Mouse (Mus musculus): ENCODE results near the gene Rpl12. TPM values are rescaled to one million over a fixed set of nuclear protein-coding genes. Genes with fewer than 3 reads are reported as not detected.

Gene Rpl12
- polyA plus RNA-seq, 1 experiment from 2014 or later: 128 TPM

- no peak overlapping the region for H3K9ac ChIP-seq
- no peaks in the 10 kb centered on the region for H3K9me3 ChIP-seq
- no peak overlapping the region for H3K27ac ChIP-seq
- peak overlapping the region; percentile 64; the same call in 1 of the 2 replicates for H3K4me3 ChIP-seq (replicated peaks)
- 94% methylated on average over 4 of the region's 4 CpGs for WGBS
- H3K36me3 ChIP-seq (replicated peaks): peaks cover 37% of the 10 kb centered on the region
- no peak for ATAC-seq (ENCODE audit: low FRiP score)
- H3K4me2 ChIP-seq: peak overlapping the region; percentile 92
- peaks cover 38% of the 10 kb centered on the region for H3K4me1 ChIP-seq
- no peaks in the 10 kb centered on the region for H3K27me3 ChIP-seq
These were observed 1.1 kb upstream of the Rpl12 start for GRCm38 (mm10) chr2:32960273-32960672.

GRCm38 (mm10) chr2:32962062-32962874, 909 bp downstream of the Rpl12 start:
- Histone ChIP-seq H3K9ac (peak overlapping the region; percentile 93), H3K4me2 (peak overlapping the region; percentile 92), H3K4me3 (replicated peaks) (peak overlapping the region; percentile 64), H3K4me1 (peaks cover 50% of the 10 kb centered on the region), H3K27ac (peak overlapping the region; percentile 79), H3K36me3 (replicated peaks) (peaks cover 26% of the 10 kb centered on the region), H3K9me3 (no peaks in the 10 kb centered on the region), H3K27me3 (no peaks in the 10 kb centered on the region)
- under 1% methylated on average over 33 of the region's 33 CpGs for WGBS
- ATAC-seq (ENCODE audit: low FRiP score): no peak

- ATAC-seq (ENCODE audit: low FRiP score): no peak
- Histone ChIP-seq H3K36me3 (replicated peaks) (peaks cover 26% of the 10 kb centered on the region), H3K4me2 (peak overlapping the region; percentile 92), H3K9me3 (no peaks in the 10 kb centered on the region), H3K27me3 (no peaks in the 10 kb centered on the region), H3K4me1 (peaks cover 56% of the 10 kb centered on the region), H3K4me3 (replicated peaks) (peak overlapping the region; percentile 64), H3K27ac (peak overlapping the region; percentile 79; the same call in 1 of the 2 replicates), H3K9ac (peak overlapping the region; percentile 93)
- WGBS: 5% methylated on average over 9 of the region's 9 CpGs
These were observed 1.5 kb downstream of the Rpl12 start for GRCm38 (mm10) chr2:32962875-32963220.

GRCm38 (mm10) chr2:32963544-32963943, 2.2 kb downstream of the Rpl12 start:
- WGBS: 71% methylated on average over 4 of the region's 4 CpGs

GRCm38 (mm10) chr2:32963981-32964380, 2.6 kb downstream of the Rpl12 start:
- ATAC-seq (ENCODE audit: low FRiP score): no peak
- H3K27me3 ChIP-seq: no peaks in the 10 kb centered on the region
- H3K9ac ChIP-seq: no peak overlapping the region
- no peaks in the 10 kb centered on the region for H3K9me3 ChIP-seq
- no peak overlapping the region for H3K27ac ChIP-seq
- H3K36me3 ChIP-seq (replicated peaks): peaks cover 26% of the 10 kb centered on the region
- H3K4me2 ChIP-seq: peak overlapping the region; percentile 92
- H3K4me1 ChIP-seq: peaks cover 61% of the 10 kb centered on the region
- H3K4me3 ChIP-seq (replicated peaks): peak overlapping the region; percentile 64; the same call in 1 of the 2 replicates
- 60% methylated on average over 1 of the region's 1 CpGs for WGBS

More at GRCm38 (mm10) chr2:32963544-32963943, 2.2 kb downstream of the Rpl12 start:
- Histone ChIP-seq H3K4me2 (peak overlapping the region; percentile 92), H3K27me3 (no peaks in the 10 kb centered on the region), H3K4me1 (peaks cover 61% of the 10 kb centered on the region), H3K4me3 (replicated peaks) (peak overlapping the region; percentile 64), H3K27ac (no peak overlapping the region), H3K9ac (peak overlapping the region; percentile 93; the same call in 1 of the 2 replicates), H3K36me3 (replicated peaks) (peaks cover 26% of the 10 kb centered on the region), H3K9me3 (no peaks in the 10 kb centered on the region)
- ATAC-seq (ENCODE audit: low FRiP score): no peak

GRCm38 (mm10) chr2:32964659-32965457, 3.5 kb downstream of the Rpl12 start:
- no peak overlapping the region for H3K4me2 ChIP-seq
- no peak overlapping the region for H3K9ac ChIP-seq
- no peak overlapping the region for H3K27ac ChIP-seq
- no peak overlapping the region for H3K4me3 ChIP-seq (replicated peaks)
- peaks cover 26% of the 10 kb centered on the region for H3K36me3 ChIP-seq (replicated peaks)
- ATAC-seq (ENCODE audit: low FRiP score): no peak
- H3K9me3 ChIP-seq: no peaks in the 10 kb centered on the region
- no peaks in the 10 kb centered on the region for H3K27me3 ChIP-seq
- peaks cover 61% of the 10 kb centered on the region for H3K4me1 ChIP-seq
- WGBS: 23% methylated on average over 10 of the region's 10 CpGs

GRCm38 (mm10) chr2:32965511-32966183, 4.3 kb downstream of the Rpl12 start:
- no peaks in the 10 kb centered on the region for H3K9me3 ChIP-seq
- no peak overlapping the region; the same call in 1 of the 2 replicates for H3K4me3 ChIP-seq (replicated peaks)
- H3K36me3 ChIP-seq (replicated peaks): peaks cover 26% of the 10 kb centered on the region
- no peak overlapping the region for H3K27ac ChIP-seq
- no peak overlapping the region for H3K9ac ChIP-seq
- ATAC-seq (ENCODE audit: low FRiP score): no peak
- H3K4me2 ChIP-seq: peak overlapping the region; percentile 91; the same call in 1 of the 2 replicates
- no peaks in the 10 kb centered on the region for H3K27me3 ChIP-seq
- WGBS: 14% methylated on average over 7 of the region's 7 CpGs
- H3K4me1 ChIP-seq: peaks cover 55% of the 10 kb centered on the region

GRCm38 (mm10) chr2:32966184-32966688, 4.9 kb downstream of the Rpl12 start:
- no peak; the same call in 1 of the 2 replicates for ATAC-seq (ENCODE audit: low FRiP score)
- peak overlapping the region; percentile 54 for H3K4me3 ChIP-seq (replicated peaks)
- H3K4me2 ChIP-seq: peak overlapping the region; percentile 91
- H3K9me3 ChIP-seq: no peaks in the 10 kb centered on the region
- peak overlapping the region; percentile 66 for H3K9ac ChIP-seq
- H3K27me3 ChIP-seq: no peaks in the 10 kb centered on the region
- 9% methylated on average over 13 of the region's 13 CpGs for WGBS
- peaks cover 51% of the 10 kb centered on the region for H3K4me1 ChIP-seq
- peaks cover 26% of the 10 kb centered on the region for H3K36me3 ChIP-seq (replicated peaks)
- H3K27ac ChIP-seq: peak overlapping the region; percentile 89

- Histone ChIP-seq H3K27ac (peak overlapping the region; percentile 89), H3K36me3 (replicated peaks) (peaks cover 26% of the 10 kb centered on the region), H3K4me3 (replicated peaks) (peak overlapping the region; percentile 54), H3K9ac (peak overlapping the region; percentile 66), H3K27me3 (no peaks in the 10 kb centered on the region), H3K4me1 (peaks cover 53% of the 10 kb centered on the region), H3K4me2 (peak overlapping the region; percentile 91), H3K9me3 (no peaks in the 10 kb centered on the region)
- WGBS: under 1% methylated on average over 55 of the region's 55 CpGs
- ATAC-seq (ENCODE audit: low FRiP score): peak; percentile 87
These were observed 5.6 kb downstream of the Rpl12 start for GRCm38 (mm10) chr2:32966689-32967631.

- Histone ChIP-seq H3K27me3 (no peaks in the 10 kb centered on the region), H3K4me2 (peak overlapping the region; percentile 91), H3K27ac (no peak overlapping the region), H3K9me3 (no peaks in the 10 kb centered on the region), H3K9ac (no peak overlapping the region), H3K4me1 (peaks cover 43% of the 10 kb centered on the region), H3K4me3 (replicated peaks) (peak overlapping the region; percentile 54), H3K36me3 (replicated peaks) (peaks cover 22% of the 10 kb centered on the region)
- ATAC-seq (ENCODE audit: low FRiP score): no peak
- WGBS: 89% methylated on average over 9 of the region's 9 CpGs
These were observed 6.8 kb downstream of the Rpl12 start for GRCm38 (mm10) chr2:32968024-32968614.

GRCm38 (mm10) chr2:32969326-32969725, 8.0 kb downstream of the Rpl12 start:
- ATAC-seq (ENCODE audit: low FRiP score): no peak
- WGBS: 93% methylated on average over 8 of the region's 8 CpGs
- Histone ChIP-seq H3K27ac (no peak overlapping the region), H3K4me3 (replicated peaks) (no peak overlapping the region), H3K4me1 (peaks cover 31% of the 10 kb centered on the region), H3K9me3 (no peaks in the 10 kb centered on the region), H3K9ac (no peak overlapping the region; the same call in 1 of the 2 replicates), H3K4me2 (no peak overlapping the region), H3K27me3 (no peaks in the 10 kb centered on the region), H3K36me3 (replicated peaks) (peaks cover 20% of the 10 kb centered on the region)
